Mouse (Mus musculus) brain, embryonic 18.5 days (tissue): ENCODE measurements around the gene Inpp4a.
A peak's percentile ranks its signal among the peaks of the same experiment; 100 is the strongest.

Experiments
- DNase-seq: peaks from one replicate; pipeline ENCODE4 v3.0.0-alpha.2; 2012; ENCODE audit warnings: low read depth, low spot score

The Inpp4a gene

DNA sequence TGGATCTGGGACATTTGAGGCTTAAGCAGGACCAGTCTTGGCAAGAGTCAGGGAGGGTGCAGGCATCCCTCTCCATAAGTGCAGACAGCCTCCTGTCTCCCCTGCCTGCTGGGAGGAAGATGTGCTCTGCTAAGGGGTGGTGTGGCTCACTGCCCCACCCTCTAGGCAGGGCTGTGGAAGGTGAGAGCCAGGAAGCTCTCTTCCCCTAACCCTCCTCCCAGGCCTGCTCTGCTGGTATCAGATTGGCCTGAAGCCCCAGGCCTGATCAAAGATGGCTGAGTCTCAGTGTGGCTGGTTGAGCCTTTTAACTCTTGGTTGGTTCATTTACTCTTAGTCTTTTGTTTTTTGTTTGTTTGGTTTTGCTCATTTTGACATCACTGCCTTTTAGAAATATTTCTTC lies 110.0 kb downstream of the Inpp4a start:
- no peak for DNase-seq

DNA sequence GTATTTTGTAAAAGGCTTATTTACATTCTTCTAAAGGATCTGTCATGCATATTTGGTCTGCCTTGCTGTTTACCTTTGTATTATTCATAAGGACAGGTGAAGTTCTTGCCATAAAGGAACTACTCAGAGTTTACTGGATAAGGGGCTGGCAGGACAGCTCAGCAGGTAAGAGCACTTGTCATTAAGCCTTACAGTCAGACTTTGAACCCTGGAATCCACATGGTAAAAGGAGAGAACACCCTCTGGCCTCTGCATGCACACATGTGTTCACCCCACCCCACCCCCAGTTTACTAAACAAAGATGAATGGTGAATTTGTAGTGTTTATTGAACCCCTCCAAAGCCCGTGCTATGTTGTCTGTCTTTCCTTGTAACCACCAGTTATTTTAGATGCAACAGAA lies 115.7 kb downstream of the Inpp4a start:
- no peak for DNase-seq

DNA sequence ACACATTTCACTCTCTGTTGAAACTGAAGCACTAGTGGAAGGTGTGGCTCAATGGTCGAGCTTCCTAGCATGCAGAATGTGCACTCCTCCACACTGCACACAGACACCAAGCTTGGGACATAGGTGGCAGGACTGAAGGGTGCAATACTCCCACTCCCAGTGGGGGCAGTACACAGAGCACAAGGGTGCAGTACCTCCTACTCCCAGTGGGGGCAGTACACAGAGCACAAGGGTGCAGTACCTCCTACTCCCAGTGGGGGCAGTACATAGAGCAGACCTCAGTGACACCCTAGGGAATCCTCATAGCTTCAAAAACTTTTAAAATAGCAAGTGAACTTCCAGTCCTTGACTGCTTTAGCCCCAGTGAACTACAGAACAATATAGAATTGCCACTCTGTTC lies 119.8 kb downstream of the Inpp4a start:
- DNase-seq: no peak

DNA sequence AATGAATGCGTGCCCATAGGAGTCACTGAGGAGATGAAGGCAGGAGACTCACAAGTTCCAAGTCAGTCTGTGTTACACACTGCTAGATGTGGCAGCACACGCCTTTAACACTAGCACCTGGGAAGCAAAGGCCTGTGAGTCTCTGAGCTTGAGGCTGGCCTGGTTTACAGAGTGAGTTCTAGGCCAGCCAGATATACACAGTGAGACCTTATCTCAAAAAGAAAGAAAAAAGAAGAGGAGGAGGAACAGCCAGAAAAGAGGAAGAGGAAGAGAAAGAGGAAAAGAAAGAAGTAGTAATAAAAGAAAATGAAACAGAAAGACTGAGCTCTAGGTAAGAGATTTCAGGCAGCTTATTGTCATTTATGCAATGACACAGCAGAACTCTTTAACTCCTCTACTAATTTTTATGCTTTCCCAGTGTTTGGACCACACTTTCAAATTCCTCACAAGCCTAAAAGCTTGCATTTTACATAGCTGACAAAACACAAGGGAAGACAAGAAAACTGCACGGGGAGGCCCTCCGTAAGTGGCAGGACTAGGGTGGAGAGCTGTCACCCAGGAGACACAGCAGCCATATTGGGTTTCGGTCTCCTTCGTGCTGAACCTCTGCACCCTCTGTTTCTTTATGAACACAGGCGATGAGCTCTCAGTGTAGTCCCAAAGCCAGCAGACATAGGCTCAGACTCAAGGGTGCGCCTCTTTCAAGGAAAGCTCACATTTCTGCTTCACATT lies 127.6 kb downstream of the Inpp4a start:
- no peak for DNase-seq

DNA sequence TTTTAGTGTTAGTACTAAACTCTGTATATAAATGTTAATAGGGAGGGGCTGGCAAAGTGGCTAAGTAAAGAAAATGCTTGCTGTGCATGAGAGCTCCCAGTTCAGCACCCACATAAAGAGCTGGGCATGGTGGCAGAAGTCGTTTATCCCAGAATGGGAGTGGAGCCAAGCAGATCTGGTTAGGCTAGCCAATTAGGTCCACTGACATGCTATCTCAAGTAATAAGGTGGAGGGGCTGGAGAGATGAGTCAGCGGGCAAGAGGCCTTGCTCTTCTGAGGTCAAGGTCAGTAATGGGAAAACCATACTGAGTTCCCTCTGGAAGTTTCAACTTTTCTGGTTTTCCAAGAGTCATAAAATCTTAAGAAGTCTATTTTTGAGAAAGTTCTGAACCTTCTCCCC lies 129.2 kb downstream of the Inpp4a start:
- DNase-seq: no peak

DNA sequence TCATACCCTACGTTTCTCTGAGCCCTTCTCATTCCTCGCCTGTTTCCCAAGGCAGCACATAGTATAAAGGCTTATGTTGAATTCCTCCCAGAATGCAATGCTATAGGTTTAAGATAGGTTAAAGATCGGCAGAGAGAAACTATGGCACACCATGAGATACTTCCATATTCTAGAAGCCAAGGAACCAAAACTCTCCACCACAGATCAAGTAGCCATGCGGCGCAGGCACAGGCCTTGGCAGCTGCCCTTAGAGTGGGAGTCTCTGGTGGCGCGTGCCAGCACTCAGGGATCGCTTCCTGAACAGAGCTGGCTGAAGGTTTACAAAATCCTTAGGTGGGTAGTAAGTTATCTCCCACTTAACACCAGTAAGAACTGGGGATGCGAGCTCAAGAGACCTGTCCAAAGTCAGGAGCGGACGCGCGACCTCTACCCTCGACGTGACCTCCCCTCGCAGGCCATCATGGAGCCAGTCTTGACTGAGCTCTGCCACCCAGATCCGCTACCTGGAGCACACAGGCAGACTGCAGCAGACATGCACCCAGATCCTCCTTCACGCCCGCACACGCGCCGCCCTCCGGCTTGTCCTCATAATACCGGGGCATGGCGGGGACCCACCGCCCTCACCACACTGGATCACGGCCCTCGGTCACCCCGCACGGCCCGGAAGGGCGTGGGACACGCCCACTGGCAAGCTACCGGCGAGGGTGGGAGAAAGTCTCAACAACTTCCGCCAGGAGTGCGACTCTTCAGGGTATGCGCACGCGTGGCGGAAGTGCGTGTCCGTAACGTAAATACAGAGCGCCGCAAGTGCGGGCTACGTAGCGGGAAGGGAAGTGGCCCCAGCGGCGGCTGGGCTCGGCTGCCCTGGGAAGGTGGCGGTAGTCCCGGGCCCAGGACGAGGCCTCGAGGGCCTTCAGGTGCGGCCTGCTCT lies 130.0 kb downstream of the Inpp4a start, which contains the start of the genes Coa5 and Unc50:
Gene Coa5 (minus strand): TSS at position 738 of the 931 bp plus-strand sequence.
Gene Unc50 (plus strand): TSS at position 774 of the 931 bp plus-strand sequence.
- DNase-seq: peak; percentile 90

DNA sequence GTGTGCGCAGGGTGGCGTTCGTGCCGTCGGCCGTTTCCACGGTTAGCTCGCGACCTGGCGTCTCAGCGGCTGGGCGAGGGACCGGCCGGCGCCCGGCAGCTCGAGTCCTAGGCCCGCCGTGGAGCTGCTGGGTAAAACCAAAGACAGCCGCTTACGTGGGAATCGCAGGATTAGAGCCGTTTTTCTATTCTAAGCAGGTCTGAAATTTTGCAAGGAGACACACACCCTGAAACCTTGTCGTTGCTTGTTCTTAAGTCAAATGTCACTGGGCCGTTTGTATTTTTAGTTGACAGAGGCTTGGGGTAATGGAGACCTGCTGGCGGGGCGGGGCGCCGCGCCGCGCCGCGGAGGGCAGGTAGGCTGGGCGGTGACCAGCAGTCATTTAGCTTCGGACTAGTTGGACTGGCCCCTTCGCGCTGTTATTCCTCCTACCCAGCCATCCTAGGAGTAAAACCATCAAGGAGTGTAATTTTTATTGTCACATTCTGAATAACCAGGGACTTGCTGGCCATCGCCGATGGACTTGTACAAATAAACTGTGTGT lies 130.7 kb downstream of the Inpp4a start:
- peak; percentile 10 for DNase-seq

DNA sequence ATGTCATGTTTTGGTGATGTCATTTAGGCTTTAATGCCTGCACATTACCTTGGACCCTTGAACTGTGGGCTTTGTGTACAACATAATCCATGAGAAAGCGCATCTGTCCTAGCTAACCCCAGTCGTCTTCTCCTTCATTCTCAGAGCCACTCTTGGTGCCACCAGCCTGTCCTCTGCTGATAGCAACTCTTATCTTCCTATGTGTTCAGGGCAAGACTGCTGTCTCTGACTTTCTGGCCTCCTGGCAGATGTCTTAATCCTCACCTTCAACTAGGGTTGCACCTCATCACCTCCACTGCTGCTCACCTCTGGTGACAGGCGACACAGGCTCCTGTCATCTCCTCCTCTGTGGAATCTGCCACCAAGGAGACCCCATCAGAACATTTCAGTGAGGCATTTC lies 136.8 kb downstream of the Inpp4a start:
- no peak for DNase-seq

DNA sequence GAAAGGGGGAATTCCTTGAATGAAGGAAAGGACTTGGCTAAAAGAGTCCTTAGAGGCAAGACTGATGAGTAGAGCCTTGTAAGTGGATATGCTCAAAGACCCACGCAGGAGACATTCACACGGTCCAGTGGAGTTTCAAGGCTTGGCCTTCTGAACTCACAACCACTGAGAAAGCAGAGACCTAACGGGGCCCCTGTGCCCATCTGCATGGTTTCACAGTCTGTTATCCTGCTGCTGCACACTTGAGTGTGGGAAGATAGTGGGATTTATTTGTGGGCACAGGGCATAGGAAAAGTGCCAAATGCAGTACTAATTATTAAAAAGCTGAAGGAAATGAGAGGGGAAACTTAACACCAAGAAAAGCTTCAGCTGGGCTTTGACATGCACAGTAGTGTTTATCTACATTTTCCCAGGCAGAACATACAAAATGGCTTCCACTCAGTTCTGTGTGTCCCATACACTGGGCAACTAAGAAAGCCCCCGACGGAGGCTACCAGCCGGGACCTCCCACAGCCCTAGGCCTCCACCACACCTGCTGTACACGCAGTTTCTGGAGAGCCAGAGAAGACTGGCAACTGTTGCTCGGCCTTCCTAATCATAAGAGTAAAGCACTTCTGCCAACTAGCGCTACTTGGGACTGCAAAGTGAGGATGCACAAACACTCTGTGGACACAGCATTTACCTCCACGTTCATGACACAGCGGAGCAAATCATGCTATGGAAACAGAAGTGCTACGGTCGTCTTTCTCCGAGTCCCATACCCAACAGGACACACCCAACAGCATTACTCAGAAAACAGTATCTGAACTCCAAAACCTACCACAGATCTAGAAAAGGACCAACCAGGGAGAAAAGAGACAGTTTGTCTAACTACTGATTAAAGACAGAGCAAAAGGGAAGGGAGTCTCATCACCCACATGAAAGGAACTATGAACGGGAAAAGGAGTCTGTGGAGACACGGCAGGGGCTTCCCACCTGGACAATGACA lies 143.5 kb downstream of the Inpp4a start:
- no peak for DNase-seq

DNA sequence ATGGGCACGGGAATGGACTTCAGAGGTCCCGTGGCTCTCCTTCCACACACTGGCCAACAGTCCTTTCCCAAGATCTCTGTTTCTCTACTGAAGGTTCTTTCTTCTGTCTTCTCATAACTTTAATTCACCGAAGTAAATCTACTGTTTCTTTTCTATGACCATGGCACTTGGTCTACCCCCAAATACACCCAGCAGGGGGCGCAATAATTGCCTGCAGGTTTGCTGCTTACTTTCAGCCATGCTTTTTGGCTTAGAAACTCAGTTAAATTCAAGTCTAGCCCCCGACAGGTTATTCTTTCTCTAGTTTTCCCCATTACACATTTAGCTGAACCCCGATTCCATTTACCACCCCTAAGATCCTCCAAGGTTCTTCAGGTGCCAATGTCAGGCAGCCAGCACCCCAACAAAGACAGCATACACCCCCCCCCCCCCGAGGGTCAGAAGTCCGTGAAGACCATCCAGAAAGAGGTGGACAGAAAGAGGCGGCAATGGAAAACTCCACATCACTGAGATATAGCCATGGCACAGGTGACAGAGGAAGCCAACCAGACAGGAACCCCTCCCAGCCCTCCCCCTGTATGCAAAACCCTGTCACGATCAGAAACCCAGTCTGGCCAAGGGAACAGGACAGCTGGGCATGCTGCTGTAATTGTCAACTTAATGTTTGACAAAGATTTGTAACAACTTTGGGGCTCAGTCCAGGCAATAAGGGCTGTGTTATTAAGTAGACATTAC lies 148.9 kb downstream of the Inpp4a start:
- no peak for DNase-seq

DNA sequence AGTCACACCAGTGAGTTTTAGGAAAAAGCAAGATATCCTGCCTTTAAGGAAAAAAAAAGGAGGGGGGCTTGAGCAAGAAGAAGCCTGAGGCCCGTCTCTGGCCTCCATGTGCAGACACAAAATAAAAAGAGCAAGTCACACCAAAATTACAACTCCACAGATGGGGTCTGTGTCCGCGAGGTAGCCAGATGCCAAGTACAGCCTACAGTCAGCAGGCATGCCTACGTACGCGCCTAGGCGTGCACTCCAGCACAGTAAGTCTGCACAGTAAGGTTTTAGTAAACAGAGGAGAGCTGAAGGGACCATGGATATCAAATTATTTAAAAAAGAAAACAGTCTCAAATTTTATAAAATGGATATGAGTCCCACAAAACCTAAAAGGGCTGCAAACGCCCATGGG lies 151.6 kb downstream of the Inpp4a start:
- DNase-seq: no peak

DNA sequence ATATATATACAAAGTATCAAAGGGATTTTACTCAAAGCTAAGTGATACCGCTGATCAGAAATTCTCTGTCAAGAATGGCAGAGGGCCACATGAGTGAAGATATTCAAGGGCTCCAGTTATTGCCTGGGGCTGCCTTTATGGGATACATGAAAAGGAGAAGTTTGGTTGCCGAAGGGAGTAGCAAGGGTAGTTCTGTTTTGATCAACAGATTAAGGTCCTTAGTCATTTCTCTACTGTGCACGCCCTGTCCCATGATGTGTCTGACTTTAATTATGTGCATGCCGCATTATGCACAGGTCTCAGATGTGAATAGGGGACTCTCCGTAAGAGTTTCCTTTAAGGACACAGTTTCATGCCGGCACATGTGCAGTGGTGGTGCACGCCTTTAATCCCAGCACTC lies 157.9 kb downstream of the Inpp4a start:
- DNase-seq: no peak
